Mouse (Mus musculus): ENCODE measurements around the gene Pheta2. TPM values are rescaled to one million over a fixed set of nuclear protein-coding genes. Genes with fewer than 3 reads are reported as not detected.

The Pheta2 gene
- polyA plus RNA-seq (2012; rRNA removed), result 0.39 and 0.60 TPM in 2 replicates

DNA sequence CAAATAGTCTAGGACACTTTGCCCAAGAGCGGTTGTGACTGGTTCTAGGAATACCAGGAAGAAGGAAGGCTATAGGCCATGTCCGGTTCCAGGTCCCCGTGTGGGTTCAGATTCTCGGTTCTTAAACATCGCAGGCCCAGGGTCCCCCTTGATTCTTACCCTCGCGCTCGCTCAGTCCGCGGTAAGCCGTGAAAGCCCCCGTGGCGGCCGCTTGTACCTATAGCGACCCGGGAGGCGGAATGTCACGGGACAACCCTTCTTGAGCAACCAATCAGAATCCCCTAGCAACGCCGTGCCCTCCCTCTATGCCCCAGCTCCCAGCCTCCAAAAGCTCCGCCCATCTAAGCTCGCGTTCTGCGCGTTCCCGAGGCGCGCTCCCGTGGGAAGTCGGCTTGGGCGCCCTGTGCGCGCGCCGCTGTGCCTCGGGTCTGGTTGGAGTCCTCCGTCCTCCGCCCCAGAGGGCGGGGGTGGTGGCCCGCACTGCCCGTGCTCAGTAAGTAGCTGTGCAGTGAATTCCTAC lies at the start of gene Pheta2, which contains the start of the genes Naga and Smdt1:
Gene Pheta2, plus strand, starts transcription at position 350 of the 520 bp plus-strand sequence.
Gene Naga, minus strand, starts transcription at position 333 of the 520 bp plus-strand sequence.
Gene Smdt1, plus strand, starts transcription at position 367 of the 520 bp plus-strand sequence.

DNA sequence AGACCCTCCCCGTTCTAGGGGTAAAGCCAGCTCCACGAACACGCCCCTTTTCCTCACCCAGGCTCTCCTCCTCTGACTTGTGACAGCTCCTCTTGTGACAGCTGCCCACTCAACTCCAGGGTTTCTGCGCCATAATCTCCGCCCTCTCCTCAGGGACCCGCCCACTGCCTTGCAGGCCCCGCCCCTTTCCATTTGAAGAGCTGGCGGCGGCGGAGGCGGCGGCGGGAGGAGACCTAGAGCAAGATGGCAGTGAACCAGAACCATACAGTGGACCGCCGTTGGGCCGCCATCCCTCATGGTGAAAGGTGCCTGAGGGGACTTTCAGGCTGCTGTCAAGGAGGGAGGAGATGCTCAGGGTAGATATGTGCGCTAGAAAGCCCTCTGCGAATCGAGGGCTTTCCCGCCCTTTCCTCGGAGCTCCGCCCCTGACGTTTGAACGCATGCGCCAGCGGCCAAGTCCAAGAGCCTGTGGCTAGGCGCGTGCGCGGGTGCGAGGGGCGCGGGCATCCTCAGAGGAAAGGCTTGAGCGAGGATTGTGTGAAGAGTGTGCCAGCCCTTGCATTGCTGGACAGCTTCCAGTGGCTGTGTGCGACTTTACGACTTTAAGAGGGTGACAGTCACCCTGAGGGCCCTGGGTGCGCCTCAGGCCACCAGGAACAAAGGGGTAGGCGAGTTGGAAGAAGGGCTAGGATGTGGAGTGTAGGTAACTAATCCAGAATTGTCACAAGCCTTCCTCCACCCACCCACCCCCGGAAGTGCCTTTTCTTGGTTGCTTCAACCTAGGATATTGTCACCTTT lies 39.8 kb upstream of the Pheta2 start, which contains the start of gene Wbp2nl:
Gene Wbp2nl, plus strand, starts transcription at position 191 of the 798 bp plus-strand sequence.

DNA sequence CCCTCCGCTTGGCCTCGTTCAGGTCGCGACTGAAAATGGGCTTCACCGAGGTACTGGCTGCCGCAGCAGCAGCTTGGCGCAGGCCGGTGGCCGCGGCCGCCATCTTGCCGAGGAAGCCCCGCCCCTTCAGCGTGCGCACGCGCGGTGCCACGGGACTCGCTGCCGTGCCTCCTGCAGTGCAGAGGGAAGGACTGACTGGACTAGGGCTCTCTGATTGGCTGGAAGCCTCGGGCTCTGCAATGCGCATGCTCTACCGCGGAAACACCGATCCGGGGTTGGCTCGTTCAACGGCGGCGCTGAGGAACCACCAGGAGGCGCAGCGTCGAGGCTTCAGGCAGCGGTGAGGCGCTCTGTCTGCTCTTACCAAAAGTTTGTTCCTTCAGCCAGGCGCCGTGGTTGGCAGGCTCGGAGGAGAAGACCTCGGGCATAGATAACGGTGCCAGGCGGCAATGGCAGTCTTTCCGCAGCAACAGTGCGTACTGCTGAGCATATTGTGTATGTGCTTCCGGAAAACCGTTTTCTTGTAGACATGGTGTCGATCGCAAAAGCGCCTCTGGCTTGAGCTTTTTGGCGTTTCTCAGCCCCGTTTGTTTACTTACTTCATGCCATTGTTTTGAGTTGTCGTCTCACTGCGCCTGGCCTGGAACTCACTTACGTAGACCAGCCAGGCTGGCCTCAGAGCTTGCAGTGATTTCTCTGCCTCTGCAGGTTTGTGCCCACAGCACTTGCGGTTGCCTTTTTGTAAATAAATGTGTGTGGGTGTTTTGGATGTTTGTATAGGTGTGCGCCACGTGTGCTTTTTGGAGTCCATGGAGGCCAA lies 15.6 kb downstream of the Pheta2 start, which contains the start of gene Ndufa6:
Gene Ndufa6, minus strand, starts transcription at position 197 of the 820 bp plus-strand sequence.

GRCm38 (mm10) chr15:82379871-82380713 lies 41.4 kb downstream of the Pheta2 start, which contains the start of gene Cyp2d22:
TSS of gene Cyp2d22 (minus strand) at chr15:82380260.

DNA sequence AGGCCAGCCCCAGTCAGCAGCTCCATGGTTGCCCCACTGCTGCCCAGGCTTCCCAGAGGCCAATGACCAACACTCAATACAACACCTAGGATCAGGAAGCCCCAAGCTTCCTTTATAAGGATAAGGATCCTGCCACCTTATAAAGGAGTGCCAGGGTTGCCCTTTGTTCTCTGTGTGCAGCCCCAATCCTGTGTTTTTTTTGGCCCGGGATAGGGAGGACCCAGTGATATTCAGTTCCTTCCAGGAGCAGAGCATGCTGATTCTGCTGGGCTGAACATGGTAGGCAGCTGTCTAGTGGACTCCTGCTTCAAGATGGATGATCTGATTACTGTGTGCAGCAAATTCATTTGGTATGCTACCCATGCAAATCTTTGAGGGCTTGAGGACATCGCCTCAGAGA lies 55.2 kb downstream of the Pheta2 start, which contains the start of gene Cyp2d11:
Gene Cyp2d11, minus strand, starts transcription at position 101 of the 400 bp plus-strand sequence.

Other genes with a start within 250 kb of the Pheta2 start
- gene Ccdc134, start 211.0 kb upstream of the Pheta2 start, polyA plus RNA-seq (2012; rRNA removed), result 3.5 and 4.8 TPM in 2 replicates
- gene Srebf2, start 191.8 kb upstream of the Pheta2 start, polyA plus RNA-seq (2012; rRNA removed), result 159 and 162 TPM in 2 replicates
- 0.22 and 0.34 TPM in 2 replicates for gene Shisa8, start 126.1 kb upstream of the Pheta2 start, polyA plus RNA-seq (2012; rRNA removed)
- 0.11 and 0.12 TPM in 2 replicates for gene Tnfrsf13c, start 114.6 kb upstream of the Pheta2 start, polyA plus RNA-seq (2012; rRNA removed)
- gene Cenpm, start 94.2 kb upstream of the Pheta2 start, polyA plus RNA-seq (2012; rRNA removed), result 9.3 and 11.8 TPM in 2 replicates
- gene 1500009C09Rik, start 86.5 kb upstream of the Pheta2 start, polyA plus RNA-seq (2012; rRNA removed), result 1.9 and 2.3 TPM in 2 replicates
- 0.52 and 0.78 TPM in 2 replicates for gene Sept3, start 64.0 kb upstream of the Pheta2 start, polyA plus RNA-seq (2012; rRNA removed)
- not detected in 2 replicates for gene Wbp2nl, start 40.0 kb upstream of the Pheta2 start, polyA plus RNA-seq (2012; rRNA removed)
- 163 and 182 TPM in 2 replicates for gene Naga, start within 50 bp of the Pheta2 start, polyA plus RNA-seq (2012; rRNA removed)
- gene Smdt1, start within 50 bp of the Pheta2 start, polyA plus RNA-seq (2012; rRNA removed), result 131 and 168 TPM in 2 replicates
- gene Ndufa6, start 15.4 kb downstream of the Pheta2 start, polyA plus RNA-seq (2012; rRNA removed), result 81.5 and 107 TPM in 2 replicates
- 8.1 and 12.2 TPM in 2 replicates for gene Cyp2d22, start 41.3 kb downstream of the Pheta2 start, polyA plus RNA-seq (2012; rRNA removed)
- not detected in 2 replicates for gene Cyp2d11, start 55.1 kb downstream of the Pheta2 start, polyA plus RNA-seq (2012; rRNA removed)
- gene Cyp2d10, start 68.3 kb downstream of the Pheta2 start, polyA plus RNA-seq (2012; rRNA removed), result 1.2 and 2.6 TPM in 2 replicates
- 0.08 and 0.98 TPM in 2 replicates for gene Cyp2d9, start 94.5 kb downstream of the Pheta2 start, polyA plus RNA-seq (2012; rRNA removed)
- not detected in 2 replicates for gene Cyp2d12, start 216.1 kb downstream of the Pheta2 start, polyA plus RNA-seq (2012; rRNA removed)